Mouse (Mus musculus) frontal cortex, adult (tissue): ENCODE measurements at regions not wholly inside any gene's neighbourhood (a gene's known extent, or its start where the extent isn't known, plus 50 kb on each side); places are given as distances from the start of the nearest gene placed in this dataset.
"Not testable (repeated sequence)": the region's sequence is repeated elsewhere in the genome, so short reads cannot be mapped to it uniquely, and the experiment has no call there.

Source experiments
- ATAC-seq: cut with Nextera tagmentation; 2 replicates; pipeline ENCODE4 v1.9.2; 2017; ENCODE audit warnings: mild to moderate bottlenecking, moderate library complexity, mixed read lengths; ENCODE audit not compliant: low TSS enrichment

GRCm38 (mm10) chr1:17545311-17545710 lies 600.4 kb downstream of the Crisp4 start:
- ATAC-seq: no peak

- no peak for ATAC-seq
Observed at GRCm38 (mm10) chr1:17538160-17538559, 607.5 kb downstream of the Crisp4 start.

DNA sequence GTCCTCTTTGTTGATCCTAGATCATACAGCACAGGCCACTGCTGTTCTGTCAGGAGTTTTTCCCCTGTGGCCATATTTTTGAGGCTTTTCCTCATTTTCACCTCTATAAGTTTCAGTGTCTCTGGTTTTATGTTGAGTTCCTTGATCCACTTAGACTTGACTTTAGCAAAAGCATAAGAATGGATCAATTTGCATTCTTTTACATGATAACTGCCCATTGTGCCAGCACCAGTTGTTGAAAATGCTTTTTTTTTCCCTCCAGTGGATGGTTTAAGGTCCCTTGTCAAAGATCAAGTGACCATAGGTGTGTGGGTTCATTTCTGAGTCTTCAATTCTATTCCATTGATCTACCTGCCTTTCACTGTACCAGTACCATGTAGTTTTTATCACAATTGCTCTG lies 614.4 kb downstream of the Crisp4 start:
- not testable (repeated sequence) for ATAC-seq

DNA sequence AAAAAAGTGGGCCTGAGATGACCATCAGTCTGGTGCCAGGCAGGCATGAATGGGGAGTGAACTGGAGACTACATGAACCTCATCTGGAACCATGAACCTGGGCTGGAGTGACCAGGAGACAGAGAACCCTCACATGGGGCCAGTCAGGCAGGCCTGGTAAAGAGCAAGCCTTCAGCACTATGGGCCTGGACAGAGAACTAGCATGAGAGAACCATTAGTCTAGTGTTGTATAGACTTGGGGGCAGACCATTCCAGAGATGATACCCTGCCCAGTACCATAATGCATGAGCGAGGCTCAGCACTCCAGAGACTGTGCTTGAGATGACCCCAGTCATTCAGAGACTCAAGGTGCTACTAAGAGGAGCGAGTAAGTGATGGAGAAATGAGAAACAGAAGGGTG lies 625.6 kb downstream of the Crisp4 start:
- ATAC-seq: no peak

DNA sequence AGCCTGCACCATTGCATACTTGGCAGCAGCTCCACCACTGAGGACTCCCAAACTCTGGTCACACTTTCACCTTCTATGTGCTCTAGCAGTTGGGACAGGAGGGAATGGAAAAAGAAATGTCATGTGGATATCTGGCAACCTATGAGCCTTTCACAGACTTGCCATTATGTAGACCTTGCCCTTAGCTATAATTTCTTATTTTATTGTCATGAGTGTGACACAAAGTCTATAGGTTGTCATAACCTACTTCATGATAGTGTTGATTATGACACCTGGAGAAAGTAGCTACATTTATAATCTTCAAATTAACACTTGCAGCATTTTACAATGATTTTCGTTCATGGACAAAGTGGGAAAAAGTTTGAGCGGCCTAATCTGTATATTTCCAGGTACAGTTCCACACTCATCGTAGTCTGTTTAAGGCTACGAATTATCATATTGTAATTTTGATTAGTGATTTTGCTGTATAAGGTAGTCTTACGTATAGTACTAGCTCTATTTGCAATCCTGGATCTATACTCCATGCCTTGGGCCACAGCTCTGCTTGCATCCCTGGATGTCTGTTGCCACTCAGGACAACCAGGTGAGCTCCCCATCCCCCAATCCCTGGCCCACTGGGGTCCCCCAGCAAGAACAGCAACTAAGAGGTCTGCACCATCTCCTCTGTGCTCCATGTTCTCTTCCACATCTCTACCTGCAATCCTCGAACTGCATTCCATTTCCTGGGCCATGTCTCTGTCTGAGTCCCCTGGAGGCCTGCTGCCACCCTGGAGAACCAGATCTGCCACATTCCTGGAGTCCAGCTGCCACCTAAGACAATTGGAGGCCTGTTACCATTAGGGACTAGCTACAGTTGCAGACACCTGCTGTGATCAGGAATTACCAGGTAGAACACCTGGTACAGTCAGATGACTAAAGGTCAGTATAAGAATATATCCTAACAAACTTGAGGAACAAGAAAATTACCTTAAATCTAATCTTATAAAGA lies 639.3 kb downstream of the Crisp4 start:
- no peak for ATAC-seq

DNA sequence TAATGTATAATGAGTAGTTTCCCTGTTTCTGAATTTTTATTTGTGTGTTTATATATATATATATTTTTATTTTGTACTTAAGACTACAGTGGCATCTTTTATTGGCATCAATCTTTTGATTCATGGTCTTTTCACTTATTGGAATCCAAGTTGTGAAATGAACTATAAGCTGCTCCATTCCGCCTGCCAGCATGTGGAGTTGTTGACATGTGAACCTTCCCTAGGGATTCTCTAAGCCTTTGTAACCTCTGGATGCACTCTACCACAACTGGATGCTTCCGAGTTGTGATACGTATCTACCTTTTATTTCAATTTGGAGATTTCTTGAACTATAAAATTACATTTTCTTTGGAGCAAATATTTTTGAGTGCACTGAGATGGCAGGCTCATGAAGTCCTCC lies 652.1 kb downstream of the Crisp4 start:
- no peak for ATAC-seq

GRCm38 (mm10) chr1:17489854-17490202 lies 655.9 kb downstream of the Crisp4 start:
- ATAC-seq: not testable (repeated sequence)

DNA sequence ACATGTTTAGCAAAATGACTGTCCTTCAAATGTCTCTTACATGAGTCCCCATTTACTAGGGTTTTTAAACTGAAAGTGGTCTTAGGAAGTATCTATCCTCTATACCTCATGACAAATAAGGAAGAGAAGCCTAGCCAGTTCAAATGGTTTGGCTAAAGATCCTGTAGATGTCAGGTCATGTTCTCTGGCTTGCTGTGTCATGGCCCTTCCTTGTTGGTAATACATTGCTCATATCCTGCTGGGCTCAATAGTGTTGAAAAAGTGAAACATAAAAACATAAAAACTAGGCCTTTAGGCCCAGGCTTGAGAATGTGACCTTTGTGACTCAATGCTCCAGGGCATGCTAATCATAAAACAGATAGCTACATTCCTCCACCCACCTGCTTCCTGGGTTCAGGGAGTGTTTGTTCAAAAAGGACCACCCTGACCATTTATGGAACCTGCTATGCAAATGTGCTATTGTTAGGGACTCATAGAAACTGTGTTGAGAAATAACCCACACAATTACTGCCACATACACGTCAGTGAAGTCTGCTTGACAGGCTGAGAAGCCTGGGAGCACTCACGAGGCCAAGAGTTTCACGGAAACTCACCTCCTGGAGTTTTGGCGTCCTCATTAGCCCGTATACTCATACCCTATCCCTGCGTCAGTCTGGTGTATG lies 656.4 kb downstream of the Crisp4 start:
- not testable (repeated sequence) for ATAC-seq

DNA sequence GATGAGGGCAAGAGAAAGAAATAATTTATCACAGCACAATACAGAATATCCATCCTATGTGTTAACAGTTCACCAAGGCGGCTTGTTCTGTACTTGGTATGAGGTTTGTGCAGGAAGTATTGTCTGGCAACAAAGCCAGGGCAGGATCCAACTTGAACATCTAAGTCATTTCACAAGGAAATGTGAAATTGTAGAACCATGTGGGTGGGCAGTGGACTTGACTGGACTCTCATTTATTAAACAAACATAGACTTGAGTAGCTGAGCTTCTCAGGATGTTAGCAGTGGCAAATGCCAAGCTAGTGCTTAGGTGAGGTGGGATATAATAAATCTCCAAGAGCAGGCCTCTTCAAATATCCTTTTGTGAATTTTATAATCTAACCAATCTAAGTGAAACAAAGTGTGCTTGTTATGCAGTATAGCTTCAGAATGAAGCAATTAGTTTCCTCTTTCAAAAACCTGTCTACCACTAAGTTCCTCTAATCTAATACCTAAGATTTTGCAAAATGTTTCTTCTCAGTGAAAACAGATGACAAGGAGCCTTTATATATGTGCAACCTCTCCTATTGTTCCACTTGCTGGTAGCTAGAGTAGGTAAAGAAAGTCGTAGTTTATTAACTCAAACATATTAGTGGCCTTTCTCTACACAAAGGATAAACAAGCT lies 694.4 kb downstream of the Crisp4 start:
- no peak for ATAC-seq

GRCm38 (mm10) chr1:17450715-17451114 lies 695.0 kb downstream of the Crisp4 start:
- no peak for ATAC-seq

DNA sequence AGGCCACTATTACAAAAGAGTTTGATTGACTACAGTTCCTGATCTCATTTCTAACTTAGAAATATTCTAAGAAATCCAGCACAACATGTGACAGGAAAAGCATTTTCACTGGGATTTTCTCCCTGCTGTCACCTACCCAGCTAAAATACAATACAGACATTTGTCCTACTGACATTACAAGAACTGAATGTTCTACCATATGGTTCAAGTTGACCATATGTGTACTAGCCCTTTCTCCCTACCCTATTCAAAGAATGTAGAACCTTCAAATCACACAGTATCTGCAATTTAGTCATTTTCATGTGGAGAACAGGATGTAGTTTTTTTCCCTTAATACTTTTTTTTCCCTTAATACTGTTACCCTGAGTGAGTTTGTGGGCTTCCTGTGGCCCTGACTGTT lies 695.4 kb downstream of the Crisp4 start:
- no peak for ATAC-seq

GRCm38 (mm10) chr1:17449291-17449690 lies 696.4 kb downstream of the Crisp4 start:
- ATAC-seq: no peak

- not testable (repeated sequence) for ATAC-seq
Observed at GRCm38 (mm10) chr1:17434064-17434463, 711.6 kb downstream of the Crisp4 start.

- no peak for ATAC-seq
Observed at GRCm38 (mm10) chr1:17415958-17416357, 729.7 kb downstream of the Crisp4 start.

- ATAC-seq: no peak
Observed at GRCm38 (mm10) chr1:17394893-17395292, 750.8 kb downstream of the Crisp4 start.

DNA sequence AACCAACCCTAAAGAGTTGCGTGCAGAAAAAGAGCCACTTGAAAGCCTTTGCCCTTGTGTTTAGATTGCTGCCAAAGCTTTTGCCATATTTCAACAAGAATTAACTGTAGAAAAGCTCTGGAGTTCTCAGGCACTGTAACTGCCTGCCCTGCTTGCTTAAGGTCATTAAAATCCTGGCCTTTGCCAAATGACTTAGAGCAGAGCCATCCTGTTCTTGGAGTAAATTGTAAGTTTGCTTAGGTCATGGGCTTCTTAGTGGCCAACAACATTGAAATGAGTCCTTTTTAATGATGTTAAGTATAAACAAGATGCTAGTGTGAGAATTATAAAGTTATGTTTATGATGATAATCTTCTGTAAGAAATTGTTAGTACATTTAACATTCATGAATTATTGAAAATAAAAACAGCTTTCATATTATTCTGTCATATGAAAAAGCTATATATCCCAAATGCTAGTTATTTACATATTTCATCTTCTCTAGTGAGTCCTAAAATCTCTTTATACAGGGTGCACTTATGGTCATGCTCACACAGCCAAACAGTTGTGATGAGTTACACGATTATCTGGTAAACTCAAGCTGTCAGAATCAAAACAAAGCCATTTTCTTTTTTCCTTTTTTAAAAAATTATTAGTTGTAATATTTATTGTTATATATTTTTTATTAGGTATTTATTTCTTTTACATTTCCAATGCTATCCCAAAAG lies 753.4 kb downstream of the Crisp4 start:
- no peak for ATAC-seq

- no peak for ATAC-seq
Observed at GRCm38 (mm10) chr1:17377562-17377961, 768.1 kb downstream of the Crisp4 start.

DNA sequence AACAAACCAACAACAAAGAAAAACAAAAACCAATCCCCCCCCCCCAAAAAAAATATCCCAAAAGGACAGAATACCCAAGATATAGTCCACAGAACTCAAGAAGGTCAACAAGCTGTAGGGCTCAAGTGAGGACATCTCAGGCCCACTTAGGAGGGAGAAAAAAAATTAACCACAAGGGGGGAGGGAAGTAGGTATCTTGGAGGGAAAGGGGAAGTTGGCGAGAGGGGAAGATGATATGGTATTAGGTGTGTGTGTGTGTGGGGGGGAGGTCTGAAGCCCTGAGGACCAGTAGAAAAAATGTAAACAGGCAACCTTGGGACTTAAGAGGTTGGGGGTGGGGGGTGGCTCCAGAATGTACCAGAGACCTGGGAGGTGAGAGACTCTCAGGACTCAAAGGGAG lies 797.4 kb downstream of the Crisp4 start:
- ATAC-seq: no peak

GRCm38 (mm10) chr1:17337827-17338226 lies 807.9 kb downstream of the Crisp4 start:
- ATAC-seq: peak; percentile 86

GRCm38 (mm10) chr1:17311392-17311791 lies 834.3 kb downstream of the Crisp4 start:
- peak; percentile 95 for ATAC-seq

DNA sequence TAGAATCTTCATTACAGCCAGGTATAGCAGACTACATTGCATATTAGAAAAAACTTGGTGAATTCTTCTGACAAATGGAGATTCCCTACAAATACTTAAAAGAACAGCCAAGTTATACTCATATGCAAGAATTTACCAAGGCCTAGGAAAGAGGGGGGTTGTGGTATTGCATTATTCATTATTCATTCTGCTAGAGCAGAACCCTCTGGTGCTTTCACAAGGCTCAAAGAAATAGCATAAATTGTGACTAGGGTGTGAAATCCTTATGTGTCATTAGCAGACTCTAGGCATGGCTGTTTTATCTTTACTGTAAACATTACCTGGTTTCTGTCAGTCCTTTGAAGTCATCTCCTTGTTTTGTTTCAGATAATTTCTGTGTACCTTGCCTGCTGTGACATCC lies 835.8 kb downstream of the Crisp4 start:
- 0 out of 2 replicates have a peak, but pooled peaks have one; percentile 66 for ATAC-seq
